Mouse (Mus musculus): ENCODE results near the gene Ppp1r14c.

- TF ChIP-seq CTCF (IDR thresholded peaks at IDR 0.05; ENCODE audit: low read depth) (no peak), EP300 (optimal IDR thresholded peaks at IDR 0.05) (no peak)
Measured at GRCm38 (mm10) chr10:3394193-3394592, 28.3 kb downstream of the Ppp1r14c start.

All from stomach, postnatal 0 days (tissue).